Mouse (Mus musculus) gastrocnemius, postnatal 4 days (tissue): Measurements from ENCODE around the gene Pxk. TPM values are rescaled to one million over a fixed set of nuclear protein-coding genes. Genes with fewer than 3 reads are reported as not detected.
"Not testable (repeated sequence)": the region's sequence is repeated elsewhere in the genome, so short reads cannot be mapped to it uniquely, and the experiment has no call there.

ENCODE experiments used
- DNase-seq, 2 experiments: peaks; one replicate each; pipeline ENCODE4 v3.0.0; 2021 to 2022; ENCODE audit warnings: low spot score in 2 of 2, mixed read lengths in 2 of 2
- total RNA-seq, 2 experiments: library from RNA; stranded (reverse); gene quantifications; 2 replicates each; pipeline ENCODE4 v1.2.3; 2021

Gene Pxk
- total RNA-seq, 2 experiments from 2014 or later: 17.3 to 17.4 TPM

DNA sequence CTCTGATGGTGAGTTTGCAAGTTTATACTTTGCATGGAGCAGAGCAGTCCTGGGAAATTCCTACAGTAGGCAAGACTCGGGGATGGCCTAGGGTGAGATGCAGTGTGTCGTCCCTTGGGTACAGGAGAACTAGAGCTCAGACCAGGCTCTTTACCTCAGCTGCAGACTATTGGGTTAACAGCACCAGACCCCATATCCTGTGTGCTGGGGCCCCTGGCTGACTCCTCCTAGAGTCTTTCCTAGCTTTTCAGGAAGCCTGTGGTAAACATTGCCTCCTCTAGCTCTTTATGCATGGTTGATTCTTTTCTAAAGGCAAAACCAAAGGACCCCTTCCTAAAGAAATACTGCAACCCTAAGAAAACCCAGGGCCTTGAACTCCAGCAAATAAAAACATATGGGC lies 43.1 kb downstream of the Pxk start:
- no peak for DNase-seq

- no peak for DNase-seq
Observed at GRCm38 (mm10) chr14:8145594-8146558, 47.9 kb downstream of the Pxk start.

DNA sequence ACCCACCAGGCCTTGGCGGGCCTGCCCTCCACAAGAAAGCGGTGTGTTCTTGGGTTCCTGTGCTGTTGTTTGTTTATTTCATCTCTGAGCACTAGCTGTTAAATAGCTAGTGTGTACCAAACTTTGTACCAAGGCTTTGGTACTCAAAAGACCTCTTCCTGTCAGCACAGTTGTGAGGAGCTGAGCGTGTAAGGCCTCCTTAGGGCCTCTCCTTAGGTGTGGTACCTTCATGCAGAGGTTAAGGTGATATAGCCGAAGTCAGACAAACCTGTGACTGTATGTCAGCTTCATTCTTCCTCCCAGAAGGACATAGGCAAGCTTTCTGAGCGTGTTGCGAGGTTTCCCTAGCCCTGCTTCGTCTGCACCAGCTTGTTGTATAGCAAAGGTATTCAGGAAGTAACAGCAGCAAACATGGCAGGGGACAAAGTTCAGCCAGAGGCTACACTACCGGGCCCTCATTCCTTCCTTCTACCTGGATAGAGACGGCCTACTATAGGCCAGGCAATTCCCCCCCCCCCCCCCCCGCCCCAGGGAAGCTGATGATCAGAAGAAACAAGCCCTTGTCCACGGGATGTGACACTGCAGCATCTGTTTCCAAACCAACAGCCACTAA lies 48.7 kb downstream of the Pxk start:
- no peak for DNase-seq

DNA sequence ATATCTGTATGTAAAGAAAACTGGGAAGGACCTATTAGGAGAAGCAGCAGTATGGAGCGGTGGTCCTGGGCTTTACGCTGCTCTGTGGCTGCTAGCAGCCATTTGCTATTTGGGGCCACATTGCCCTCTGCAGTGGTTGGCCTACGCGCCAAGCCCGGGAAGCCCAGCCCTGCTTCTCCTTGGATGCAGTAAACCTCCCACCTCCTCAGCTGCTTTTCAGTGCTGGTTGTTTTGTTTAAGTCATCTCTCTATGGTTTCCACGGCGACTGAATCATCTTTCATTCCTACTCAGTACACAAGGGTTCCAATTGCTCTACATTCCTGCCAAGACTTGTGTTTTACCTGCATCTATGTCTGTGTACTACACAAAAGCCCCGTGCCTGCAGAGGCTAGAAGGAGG lies 50.8 kb downstream of the Pxk start:
- no peak for DNase-seq

- no peak for DNase-seq
Observed at GRCm38 (mm10) chr14:8151757-8152156, 53.7 kb downstream of the Pxk start.

DNA sequence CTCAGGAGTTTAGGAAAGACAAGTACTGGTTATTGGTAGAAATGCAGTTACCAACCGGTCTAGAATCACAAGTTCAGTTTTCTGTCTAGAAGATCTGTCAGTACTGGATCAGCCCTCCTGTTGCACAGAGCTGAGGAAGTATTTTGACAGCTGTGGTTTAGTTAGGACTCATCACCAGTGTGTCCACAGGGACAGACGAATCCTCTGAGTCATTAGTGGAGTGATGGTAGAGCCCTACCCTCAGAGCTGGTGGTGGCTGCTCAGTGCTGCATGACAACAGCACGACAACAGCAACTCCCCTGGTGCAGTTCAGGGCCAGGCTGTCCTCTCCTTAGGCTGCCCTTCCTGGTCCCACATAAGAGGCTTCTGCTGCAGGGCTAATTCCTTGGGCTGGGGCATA lies 56.1 kb downstream of the Pxk start:
- DNase-seq: no peak

DNA sequence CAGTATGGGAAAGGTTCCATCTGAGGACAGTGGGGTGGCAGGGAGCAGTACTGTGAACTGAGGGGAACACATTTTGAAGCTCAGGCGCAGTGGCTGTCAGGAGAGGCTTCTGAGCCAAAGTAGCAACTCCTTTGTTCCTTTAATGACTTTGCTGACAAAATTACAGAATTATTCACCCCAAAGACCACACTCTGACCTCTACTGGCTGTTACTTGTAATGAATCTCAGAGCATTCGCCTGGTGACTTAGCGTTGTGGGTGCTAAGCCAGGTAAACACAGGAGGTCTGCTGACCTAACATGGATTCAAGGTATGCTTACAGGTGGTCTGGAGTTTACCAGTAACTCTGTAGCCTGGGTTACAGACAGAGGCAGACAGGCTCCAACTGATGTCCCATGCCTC lies 58.9 kb downstream of the Pxk start:
- DNase-seq: no peak

GRCm38 (mm10) chr14:8158721-8159120 lies 60.7 kb downstream of the Pxk start:
- no peak for DNase-seq

GRCm38 (mm10) chr14:8159141-8159540 lies 61.1 kb downstream of the Pxk start:
- DNase-seq: no peak

- no peak for DNase-seq
Observed at GRCm38 (mm10) chr14:8161777-8162176, 63.8 kb downstream of the Pxk start.

DNA sequence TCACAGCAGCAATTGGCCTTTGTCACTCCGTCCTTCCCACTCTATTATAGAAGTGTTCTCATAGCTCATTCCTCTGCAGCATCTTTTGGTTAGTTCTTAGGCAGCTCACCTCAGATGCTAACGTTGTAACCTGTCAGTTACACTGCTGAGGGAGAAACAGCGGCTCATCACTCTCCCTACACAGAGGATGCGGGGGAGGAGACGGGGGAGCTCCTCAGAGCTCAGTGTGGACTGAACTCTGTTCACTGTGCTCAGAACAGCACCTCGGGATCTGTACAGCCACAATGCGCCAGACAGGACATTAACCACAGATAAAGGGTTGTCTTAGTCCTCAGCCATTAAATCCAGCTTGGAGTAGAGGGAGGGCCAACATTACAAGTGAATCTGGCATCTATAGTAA lies 66.5 kb downstream of the Pxk start:
- no peak for DNase-seq

DNA sequence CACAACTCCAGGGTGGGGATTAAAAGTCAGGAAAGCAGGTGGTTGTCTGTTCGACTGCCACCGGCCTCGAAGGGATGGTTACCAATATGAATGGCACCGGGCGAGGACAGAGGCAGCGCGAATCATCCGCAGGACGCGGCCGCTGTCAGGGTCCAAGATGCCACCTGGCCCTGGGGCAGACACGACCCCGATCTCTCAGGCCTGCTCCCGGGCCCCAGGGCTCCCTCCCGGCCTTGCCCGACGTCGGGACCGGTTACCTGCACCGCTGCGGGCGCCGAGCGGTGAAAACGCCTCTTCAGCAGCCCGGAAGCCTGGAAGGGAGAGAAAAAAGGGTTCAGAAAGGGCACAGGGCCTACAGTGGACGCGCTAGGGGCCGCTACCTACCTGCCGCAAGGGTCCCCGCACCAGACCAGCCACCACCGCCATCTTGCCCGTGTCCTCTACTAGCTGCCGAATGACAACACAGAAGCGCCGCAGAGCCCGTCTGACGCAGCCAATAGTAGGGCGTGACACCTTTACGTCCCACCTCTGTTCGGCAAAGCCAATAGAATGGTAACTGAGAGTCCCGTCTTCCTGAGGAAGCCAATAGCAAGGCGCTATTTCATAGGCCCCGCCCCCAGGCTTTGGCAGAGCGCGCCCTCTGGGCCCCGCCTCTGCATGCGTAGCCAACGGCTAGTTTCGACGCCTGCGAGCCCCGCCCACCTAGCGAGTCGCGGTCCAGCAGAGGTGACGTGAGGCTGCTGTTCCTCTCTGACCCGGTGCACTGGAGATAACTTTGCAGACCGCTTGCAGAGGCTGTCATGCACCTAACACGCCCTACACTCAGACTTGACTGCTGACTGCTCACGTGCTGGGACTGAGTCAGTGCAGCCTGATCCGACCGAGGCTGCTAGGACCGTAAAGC lies 74.7 kb downstream of the Pxk start, which contains the start of gene Pdhb:
Gene Pdhb (minus strand): TSS at position 519 of the 904 bp plus-strand sequence.
- DNase-seq: peak; percentile 98 to 99

DNA sequence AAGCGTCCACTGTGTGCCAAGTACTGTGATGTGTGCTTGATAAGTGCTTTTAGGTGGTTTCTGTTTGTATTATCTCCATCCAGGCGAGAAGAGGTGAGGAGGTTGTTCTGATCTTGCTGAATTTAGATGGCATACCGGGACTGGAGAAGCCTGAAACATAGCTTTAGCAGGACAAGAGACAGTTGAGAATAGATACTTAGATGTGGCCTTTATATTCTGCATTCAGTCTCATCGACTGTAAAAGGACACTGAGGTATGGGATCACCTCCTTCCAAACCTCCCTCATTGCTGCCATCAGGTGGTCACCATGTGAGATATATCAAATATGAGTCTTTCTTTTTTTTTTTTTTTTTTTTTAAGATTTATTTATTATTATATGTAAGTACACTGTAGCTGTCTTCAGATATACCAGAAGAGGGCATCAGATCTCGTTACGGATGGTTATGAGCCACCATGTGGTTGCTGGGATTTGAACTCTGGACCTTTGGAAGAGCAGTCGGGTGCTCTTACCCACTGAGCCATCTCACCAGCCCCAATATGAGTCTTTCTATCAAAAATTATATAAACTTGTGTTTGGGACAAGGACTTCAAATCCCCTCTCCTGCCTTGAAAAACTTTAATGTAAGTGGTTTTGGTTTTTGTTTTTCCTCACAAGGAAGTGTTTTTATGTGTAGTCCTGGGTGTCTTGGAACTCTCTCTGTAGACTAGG lies 75.7 kb downstream of the Pxk start:
- not testable (repeated sequence) for DNase-seq

- no peak for DNase-seq
Observed at GRCm38 (mm10) chr14:8174634-8175033, 76.6 kb downstream of the Pxk start.

DNA sequence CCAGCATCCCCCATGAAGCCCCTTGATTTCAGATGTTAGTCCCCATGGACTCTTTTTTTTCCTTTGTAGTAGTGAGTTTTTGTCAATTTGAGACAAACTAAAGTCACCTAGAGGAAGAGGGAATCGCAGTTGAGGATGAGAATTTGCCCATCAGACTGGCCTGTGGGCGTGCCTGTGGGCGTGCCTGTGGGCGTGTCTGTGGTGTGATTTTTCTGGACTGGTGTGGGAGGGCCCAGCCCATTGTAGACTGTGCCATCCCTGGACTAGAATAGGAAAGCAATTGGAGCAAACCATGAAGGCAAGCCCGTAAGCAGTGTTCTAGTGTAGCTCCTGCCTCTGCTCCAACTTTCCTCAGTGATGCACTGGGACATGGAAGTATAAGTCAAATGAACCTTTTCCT lies 78.2 kb downstream of the Pxk start:
- no peak for DNase-seq

DNA sequence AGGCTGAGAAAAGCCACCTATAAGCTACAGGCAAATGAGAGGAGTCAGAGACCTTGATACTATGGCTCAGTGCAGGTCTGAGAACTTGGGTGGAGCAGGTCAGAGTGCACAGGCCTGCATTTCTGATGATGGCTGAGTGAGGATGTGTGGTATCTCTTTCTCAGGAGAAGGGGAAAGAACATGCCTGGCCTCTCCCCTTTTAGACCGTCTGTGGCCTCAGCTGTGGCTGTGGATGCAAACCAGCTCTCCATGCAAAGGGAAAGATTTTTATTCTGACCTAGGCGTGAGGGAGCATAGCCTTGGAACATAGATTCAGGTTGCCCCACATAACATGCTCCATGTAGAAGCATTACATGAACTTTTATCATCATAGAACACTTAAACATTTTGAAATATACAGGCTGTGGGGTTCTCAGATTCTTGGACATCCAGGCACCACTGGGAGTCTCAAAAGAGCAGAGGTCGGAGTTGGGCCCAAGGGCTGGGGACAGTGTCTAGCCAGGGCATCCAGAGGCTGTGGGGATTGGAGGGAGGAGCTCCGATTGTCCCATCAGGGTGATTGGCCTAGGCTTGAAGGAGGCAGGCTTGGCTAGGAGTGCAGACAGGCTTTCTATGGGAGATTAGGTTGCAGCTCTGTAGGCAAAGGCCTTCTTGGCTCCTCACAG lies 82.5 kb downstream of the Pxk start:
- no peak for DNase-seq

DNA sequence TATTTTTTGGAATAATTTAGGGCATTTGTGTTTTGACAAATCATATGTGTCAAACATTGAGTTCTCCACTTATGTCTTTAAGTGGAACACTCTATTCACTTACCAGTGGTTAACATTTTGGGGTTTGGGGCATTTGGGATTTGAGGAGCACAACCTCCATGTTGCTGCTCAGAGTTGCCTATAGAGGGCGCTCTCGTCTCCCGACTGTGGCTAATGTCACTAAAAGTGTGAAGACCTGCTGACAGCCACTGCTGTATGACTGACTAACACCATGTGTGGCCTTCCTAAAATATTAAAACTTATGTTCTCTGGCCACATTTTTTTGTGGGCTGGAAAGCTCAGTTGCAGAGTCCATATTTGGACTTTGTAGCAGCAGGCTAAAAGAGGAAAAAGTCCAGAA lies 85.3 kb downstream of the Pxk start:
- DNase-seq: no peak

- DNase-seq: no peak
Observed at GRCm38 (mm10) chr14:8186278-8187045, 88.5 kb downstream of the Pxk start.

GRCm38 (mm10) chr14:8190556-8190955 lies 92.5 kb downstream of the Pxk start:
- DNase-seq: no peak
